Mouse (Mus musculus) liver, adult 2 months (tissue): ENCODE data around the gene Ankrd35. TPM values are rescaled to one million over a fixed set of nuclear protein-coding genes. Genes with fewer than 3 reads are reported as not detected.

Source experiments
- DNase-seq: peaks from one replicate; pipeline ENCODE4 v3.0.0-alpha.2; 2011; ENCODE audit warnings: low read depth, low spot score; ENCODE audit errors: extremely low read depth
- H3K27ac ChIP-seq: fragments of 200-500 bp; replicated peaks from 2 replicates; pipeline ENCODE4 v1.5.1; 2012; ENCODE audit warnings: low read depth, mild to moderate bottlenecking, control low read depth, inconsistent platforms, low read length; ENCODE audit not compliant: insufficient read depth
- H3K27me3 ChIP-seq: fragments of 200-500 bp; 2 replicates; pipeline ENCODE4 v1.6.1; 2012; ENCODE audit warnings: mild to moderate bottlenecking, moderate library complexity, low read length, inconsistent platforms; ENCODE audit not compliant: control insufficient read depth, insufficient read depth
- H3K36me3 ChIP-seq: fragments of 200-500 bp; 2 replicates; pipeline ENCODE4 v1.6.1; 2012; ENCODE audit warnings: low read length, inconsistent platforms; ENCODE audit not compliant: control insufficient read depth, insufficient read depth
- H3K4me1 ChIP-seq: fragments of 200-500 bp; 2 replicates; pipeline ENCODE4 v1.6.1; 2011; ENCODE audit warnings: low read length; ENCODE audit not compliant: control insufficient read depth, insufficient read depth
- H3K4me3 ChIP-seq: fragments of 200-500 bp; 2 replicates; pipeline ENCODE4 v1.5.1; 2011; ENCODE audit warnings: low read depth, mild to moderate bottlenecking, control low read depth, low read length, moderate library complexity; ENCODE audit not compliant: insufficient read depth
- H3K79me2 ChIP-seq: fragments of 200-500 bp; 2 replicates; pipeline ENCODE4 v1.6.1; 2012; ENCODE audit warnings: inconsistent platforms, mild to moderate bottlenecking, low read length, moderate library complexity; ENCODE audit not compliant: control insufficient read depth, insufficient read depth
- H3K9ac ChIP-seq: fragments of 200-500 bp; 2 replicates; pipeline ENCODE4 v1.6.1; 2012; ENCODE audit warnings: low read depth, mild to moderate bottlenecking, control low read depth, inconsistent platforms, low read length
- CTCF ChIP-seq: fragments of 200-500 bp; IDR thresholded peaks from 2 replicates; pipeline ENCODE4 v1.5.1; 2011; ENCODE audit warnings: low read depth, low read length, control low read depth
- POLR2A ChIP-seq: fragments of 200-500 bp; IDR thresholded peaks from 2 replicates; pipeline ENCODE4 v1.6.1; 2011; ENCODE audit warnings: low read length, control low read depth; ENCODE audit not compliant: insufficient read depth; ENCODE audit errors: extremely low read depth
- WGBS: fragments of 180-500 bp; shearing (Covaris S2); methylation state at CpG from one replicate; pipeline ENCODE4 v1.1.7; 2018; 5-methylcytosine and 5-hydroxymethylcytosine counted together
- polyA plus RNA-seq: library from polyadenylated mRNA; depleted of rRNA; stranded (reverse); fragments of >200 nt; gene quantifications from 2 replicates; pipeline ENCODE4 v1.2.3, GENCODE M21; 2012
- total RNA-seq: library from RNA; depleted of rRNA; stranded (reverse); fragments of >200 nt; gene quantifications from 2 replicates; pipeline ENCODE4 v1.2.3, GENCODE M21; 2014

The Ankrd35 gene
- total and polyA plus RNA-seq, 2 experiments, result 0.07 TPM; not detected in 1

DNA sequence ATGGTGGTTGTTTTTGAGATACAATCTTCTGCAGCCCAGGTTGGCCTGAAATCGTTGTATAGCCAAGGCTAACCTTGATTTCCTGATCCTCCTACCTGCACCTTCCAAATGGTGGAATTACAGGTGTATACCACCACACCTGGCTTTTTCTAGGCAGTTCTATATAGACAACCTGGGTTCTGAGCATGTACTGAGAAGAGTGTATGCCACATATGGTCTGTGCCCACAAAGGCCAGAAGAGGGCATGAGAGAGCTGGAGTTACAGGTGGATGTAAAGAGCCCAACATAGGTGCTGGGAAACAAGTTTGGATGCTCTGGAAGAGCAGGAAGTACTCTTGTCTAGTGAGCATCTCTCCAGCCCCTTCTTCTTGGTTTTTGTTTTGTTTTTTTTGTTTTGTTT is 2.6 kb upstream of the Ankrd35 start:
- Histone ChIP-seq H3K27me3 (no peaks in the 10 kb centered on the region), H3K27ac (no peak overlapping the region), H3K4me1 (peaks cover 2% of the 10 kb centered on the region), H3K36me3 (no peaks in the 10 kb centered on the region), H3K4me3 (no peak overlapping the region), H3K79me2 (no peaks in the 10 kb centered on the region), H3K9ac (no peak overlapping the region)
- 15% methylated on average over 1 of the region's 1 CpGs for WGBS
- TF ChIP-seq CTCF, result peak; percentile 38; the same call in 1 of the 2 replicates
- no peak for TF ChIP-seq POLR2A
- DNase-seq, result peak; percentile 39

DNA sequence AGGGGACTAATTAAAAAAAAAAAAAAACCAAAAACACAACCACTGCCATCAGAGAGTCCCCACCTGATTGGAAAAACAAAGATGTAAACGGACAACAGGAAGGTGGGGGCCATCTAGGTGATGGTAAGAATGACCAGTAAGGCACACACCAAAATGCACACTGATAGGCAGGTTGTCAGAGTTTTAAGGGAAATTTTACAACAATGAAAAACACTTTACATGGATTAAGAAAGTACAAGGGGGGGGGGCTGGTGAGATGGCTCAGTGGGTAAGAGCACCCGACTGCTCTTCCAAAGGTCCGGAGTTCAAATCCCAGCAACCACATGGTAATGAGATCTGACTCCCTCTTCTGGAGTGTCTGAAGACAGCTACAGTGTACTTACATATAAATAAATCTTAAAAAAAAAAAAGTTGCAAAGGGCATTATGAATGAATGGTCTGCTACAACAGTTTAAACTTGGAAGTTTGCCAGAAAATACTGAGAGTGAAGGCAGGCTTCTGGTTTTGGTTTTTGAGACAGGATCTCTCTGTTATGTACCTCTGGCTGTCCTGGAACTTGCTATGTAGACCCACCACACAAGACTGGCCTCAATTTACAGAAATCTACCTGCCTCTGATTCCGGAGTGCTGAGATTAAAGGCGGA is 1.4 kb upstream of the Ankrd35 start:
- Histone ChIP-seq H3K36me3 (no peaks in the 10 kb centered on the region), H3K27ac (no peak overlapping the region), H3K79me2 (no peaks in the 10 kb centered on the region), H3K27me3 (no peaks in the 10 kb centered on the region), H3K4me1 (peaks cover 2% of the 10 kb centered on the region), H3K9ac (no peak overlapping the region), H3K4me3 (no peak overlapping the region)
- no peak for DNase-seq
- 92% methylated on average over 5 of the region's 5 CpGs for WGBS
- TF ChIP-seq CTCF, result no peak

DNA sequence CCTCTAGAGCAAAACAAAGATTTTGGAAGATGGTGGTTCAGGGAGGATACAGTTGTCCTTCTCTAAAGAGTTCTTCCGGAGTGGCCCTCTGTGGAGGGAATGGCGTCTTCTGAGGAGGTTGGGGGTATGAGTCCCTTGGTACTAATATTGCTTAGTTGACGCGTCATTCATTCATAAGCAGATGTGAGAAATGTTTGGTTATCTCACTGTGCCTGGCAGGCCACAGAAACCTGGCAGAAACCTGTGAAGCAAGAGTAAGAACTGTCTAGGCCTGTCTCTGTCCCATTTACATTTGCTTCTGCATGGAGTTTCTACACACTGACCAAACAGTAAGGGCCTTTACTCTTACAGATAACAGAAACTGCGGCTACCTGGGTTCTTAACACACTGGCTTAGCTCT is 1.6 kb downstream of the Ankrd35 start:
- 98% methylated on average over 5 of the region's 5 CpGs for WGBS
- H3K79me2 ChIP-seq, result no peaks in the 10 kb centered on the region

DNA sequence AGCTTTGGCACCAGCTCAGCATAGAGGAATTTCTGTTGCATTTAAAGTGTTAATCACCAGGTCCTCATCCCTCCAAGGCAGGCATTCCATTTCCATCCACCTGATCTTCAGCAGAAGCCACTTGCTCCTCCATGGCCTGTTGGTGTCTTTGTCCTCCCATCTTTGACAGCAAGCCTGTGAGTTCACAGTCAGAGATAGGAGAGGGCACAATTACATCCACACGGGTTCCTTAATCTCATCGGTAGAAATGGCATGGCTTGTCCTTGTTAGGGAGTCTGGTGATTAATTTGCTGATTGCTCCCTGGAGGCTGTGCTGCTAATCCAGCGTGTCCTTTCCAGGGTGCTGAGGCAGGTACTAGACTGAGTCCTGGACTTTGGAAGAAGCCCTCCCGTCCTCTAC is 3.6 kb downstream of the Ankrd35 start:
- no peak overlapping the region for H3K9ac ChIP-seq
- no peak for TF ChIP-seq POLR2A
- TF ChIP-seq CTCF, result no peak
- WGBS, result 81% methylated on average over 4 of the region's 4 CpGs
- no peaks in the 10 kb centered on the region for H3K27me3 ChIP-seq
- no peak overlapping the region for H3K4me3 ChIP-seq
- no peaks in the 10 kb centered on the region for H3K36me3 ChIP-seq
- H3K79me2 ChIP-seq, result no peaks in the 10 kb centered on the region
- H3K4me1 ChIP-seq, result no peaks in the 10 kb centered on the region
- no peak for DNase-seq
- no peak overlapping the region for H3K27ac ChIP-seq

More for the DNA sequence above, 1.6 kb downstream of the Ankrd35 start:
- TF ChIP-seq CTCF, result no peak
- no peak for TF ChIP-seq POLR2A
- DNase-seq, result no peak
- Histone ChIP-seq H3K9ac (no peak overlapping the region), H3K36me3 (no peaks in the 10 kb centered on the region), H3K27ac (no peak overlapping the region), H3K27me3 (no peaks in the 10 kb centered on the region), H3K4me1 (no peaks in the 10 kb centered on the region), H3K4me3 (no peak overlapping the region)

DNA sequence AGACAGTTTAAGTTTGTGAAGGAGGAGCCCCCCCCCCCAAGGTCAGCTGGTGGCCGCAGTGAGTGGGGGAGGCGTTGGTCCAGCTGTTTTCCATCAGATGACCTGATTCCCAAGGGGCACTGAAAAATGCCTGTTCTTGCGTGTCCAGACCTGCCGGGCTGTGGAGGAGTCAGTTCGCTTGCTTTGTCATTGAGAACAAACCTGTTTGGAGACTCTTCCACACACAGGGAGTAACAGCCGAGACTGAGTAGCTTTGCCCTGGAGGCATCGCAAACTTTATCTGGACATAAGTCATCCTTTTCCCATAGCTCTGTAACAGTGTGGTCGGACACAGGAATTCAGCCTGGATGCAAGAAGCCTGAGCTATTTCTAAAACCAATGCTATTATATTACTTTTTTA is 4.5 kb downstream of the Ankrd35 start:
- no peak for DNase-seq
- peaks cover under 1% of the 10 kb centered on the region; the same call in 1 of the 2 replicates for H3K27me3 ChIP-seq
- H3K4me1 ChIP-seq, result no peaks in the 10 kb centered on the region
- no peak overlapping the region for H3K4me3 ChIP-seq
- WGBS, result 81% methylated on average over 8 of the region's 8 CpGs
- no peaks in the 10 kb centered on the region for H3K36me3 ChIP-seq
- no peak overlapping the region for H3K9ac ChIP-seq
- no peak for TF ChIP-seq POLR2A
- no peak for TF ChIP-seq CTCF
- H3K79me2 ChIP-seq, result no peaks in the 10 kb centered on the region
- H3K27ac ChIP-seq, result no peak overlapping the region

DNA sequence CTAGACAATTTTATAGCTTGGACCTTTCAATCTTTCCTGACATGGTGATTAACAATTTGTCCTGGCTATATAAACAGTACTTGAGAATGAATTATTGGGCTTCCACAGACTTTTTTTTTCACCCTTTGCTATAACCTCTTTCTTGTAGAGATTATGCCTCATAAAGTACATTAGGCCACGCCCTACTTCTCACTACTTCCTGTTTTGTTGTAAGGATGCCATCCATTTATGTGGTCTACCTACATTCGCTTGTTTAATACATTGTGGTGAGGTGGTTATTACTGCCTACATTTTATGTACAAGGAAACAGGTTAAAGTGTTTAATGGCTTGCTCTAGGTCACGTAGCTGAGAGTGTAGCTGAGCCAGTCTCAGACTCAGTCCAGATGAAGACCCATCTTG is 5.2 kb downstream of the Ankrd35 start:
- no peak for DNase-seq
- no peak overlapping the region for H3K4me3 ChIP-seq
- H3K9ac ChIP-seq, result no peak overlapping the region
- H3K27ac ChIP-seq, result no peak overlapping the region
- 86% methylated on average over 3 of the region's 3 CpGs for WGBS
- peaks cover 2% of the 10 kb centered on the region; the same call in 1 of the 2 replicates for H3K27me3 ChIP-seq
- no peak for TF ChIP-seq CTCF
- no peak for TF ChIP-seq POLR2A
- H3K36me3 ChIP-seq, result no peaks in the 10 kb centered on the region
- no peaks in the 10 kb centered on the region for H3K4me1 ChIP-seq
- H3K79me2 ChIP-seq, result no peaks in the 10 kb centered on the region
